Mouse (Mus musculus): ENCODE measurements around the gene Zbtb46. TPM values are rescaled to one million over a fixed set of nuclear protein-coding genes. Genes with fewer than 3 reads are reported as not detected.

The Zbtb46 gene
- polyA plus RNA-seq, 1 experiment = 9.7 TPM

DNA sequence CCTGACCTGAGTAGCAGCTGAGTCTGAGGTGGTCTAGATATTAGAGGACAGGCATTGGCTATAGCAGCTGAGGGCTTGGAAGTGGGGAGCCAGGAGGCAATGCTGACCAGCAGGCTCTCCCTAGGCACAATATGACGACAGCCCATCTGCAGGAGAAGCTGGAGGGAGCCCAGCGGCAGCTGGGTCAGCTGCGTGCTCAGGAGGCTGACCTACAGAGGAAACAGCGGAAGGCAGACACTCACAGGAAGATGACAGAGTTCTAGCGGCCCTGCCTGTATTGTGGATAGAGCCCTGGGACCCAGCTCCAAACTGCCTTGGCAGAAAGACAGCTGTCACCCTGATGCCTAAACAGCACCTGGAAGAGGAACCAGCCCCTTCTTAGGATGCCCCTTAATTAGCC lies 79.0 kb downstream of the Zbtb46 start:
- TF ChIP-seq POLR2A (IDR thresholded peaks at IDR 0.05; ENCODE audit: borderline replicate concordance, control insufficient read depth, low read depth, low read length) (no peak), CTCF (IDR thresholded peaks at IDR 0.05; ENCODE audit: control insufficient read depth, insufficient read depth, low read length) (no peak)
- Histone ChIP-seq H3K4me1 (ENCODE audit: control insufficient read depth, insufficient read depth, low read length) (no peaks in the 10 kb centered on the region; the same call in 1 of the 2 replicates), H3K27ac (ENCODE audit: control insufficient read depth, insufficient read depth, low read depth, low read length, poor library complexity) (no peak overlapping the region), H3K4me3 (replicated peaks; ENCODE audit: control insufficient read depth, low read depth, low read length) (no peak overlapping the region)
- 91% methylated on average over 5 of the region's 5 CpGs for WGBS

DNA sequence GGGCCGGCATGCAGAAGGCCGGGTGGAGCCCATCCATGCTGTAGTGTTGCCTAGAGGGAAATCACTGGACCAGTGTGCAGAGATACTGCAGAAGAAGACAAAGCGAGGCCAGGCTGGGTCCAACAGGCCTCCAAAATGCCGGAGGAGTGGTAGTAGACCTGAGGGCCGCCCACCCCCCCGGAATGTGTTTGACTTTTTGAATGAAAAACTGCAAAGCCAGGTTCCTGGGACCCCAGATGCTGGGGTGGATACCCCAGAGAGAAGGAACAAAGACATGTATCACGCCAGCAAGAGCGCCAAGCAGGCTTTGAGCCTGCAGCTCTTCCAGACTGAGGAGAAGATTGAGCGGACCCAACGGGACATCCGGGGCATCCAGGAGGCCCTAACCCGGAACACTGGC lies 79.4 kb downstream of the Zbtb46 start, which contains the start of gene Lime1:
Gene Lime1 (plus strand): TSS at position 301 of the 400 bp plus-strand sequence.
- no peak for TF ChIP-seq CTCF (IDR thresholded peaks at IDR 0.05; ENCODE audit: control insufficient read depth, insufficient read depth, low read length)
- no peak for TF ChIP-seq POLR2A (IDR thresholded peaks at IDR 0.05; ENCODE audit: borderline replicate concordance, control insufficient read depth, low read depth, low read length)
- no peak within 1 kb of the TSS for H3K4me3 ChIP-seq (replicated peaks; ENCODE audit: control insufficient read depth, low read depth, low read length)
- no peak within 1 kb of the TSS for H3K27ac ChIP-seq (ENCODE audit: control insufficient read depth, insufficient read depth, low read depth, low read length, poor library complexity)
- no peaks in the 10 kb centered on the region; the same call in 1 of the 2 replicates for H3K4me1 ChIP-seq (ENCODE audit: control insufficient read depth, insufficient read depth, low read length)
- WGBS = 93% methylated on average over 12 of the region's 12 CpGs

DNA sequence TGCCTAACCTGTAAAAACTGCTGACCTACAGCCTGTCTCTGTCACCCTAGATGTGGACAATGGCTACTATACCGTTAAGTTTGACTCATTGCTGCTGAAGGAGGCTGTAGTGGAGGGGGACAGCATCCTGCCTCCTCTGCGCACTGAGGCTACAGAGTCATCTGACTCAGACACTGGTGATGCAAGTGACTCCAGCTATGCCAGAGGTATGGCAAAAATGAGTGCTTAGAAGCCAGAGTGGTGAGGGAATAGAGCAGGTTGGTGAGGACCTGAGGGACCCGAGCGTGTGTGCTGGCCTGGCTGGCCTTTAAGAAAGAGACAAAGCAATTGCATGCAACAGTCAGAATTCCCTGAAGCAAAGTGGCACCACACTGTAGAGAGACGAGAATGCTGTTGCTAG lies 80.5 kb downstream of the Zbtb46 start:
- H3K27ac ChIP-seq (ENCODE audit: control insufficient read depth, insufficient read depth, low read depth, low read length, poor library complexity) = no peak overlapping the region
- 87% methylated on average over 5 of the region's 5 CpGs for WGBS
- H3K4me3 ChIP-seq (replicated peaks; ENCODE audit: control insufficient read depth, low read depth, low read length) = no peak overlapping the region
- no peaks in the 10 kb centered on the region; the same call in 1 of the 2 replicates for H3K4me1 ChIP-seq (ENCODE audit: control insufficient read depth, insufficient read depth, low read length)
- TF ChIP-seq POLR2A (IDR thresholded peaks at IDR 0.05; ENCODE audit: borderline replicate concordance, control insufficient read depth, low read depth, low read length) (no peak), CTCF (IDR thresholded peaks at IDR 0.05; ENCODE audit: control insufficient read depth, insufficient read depth, low read length) (no peak)

DNA sequence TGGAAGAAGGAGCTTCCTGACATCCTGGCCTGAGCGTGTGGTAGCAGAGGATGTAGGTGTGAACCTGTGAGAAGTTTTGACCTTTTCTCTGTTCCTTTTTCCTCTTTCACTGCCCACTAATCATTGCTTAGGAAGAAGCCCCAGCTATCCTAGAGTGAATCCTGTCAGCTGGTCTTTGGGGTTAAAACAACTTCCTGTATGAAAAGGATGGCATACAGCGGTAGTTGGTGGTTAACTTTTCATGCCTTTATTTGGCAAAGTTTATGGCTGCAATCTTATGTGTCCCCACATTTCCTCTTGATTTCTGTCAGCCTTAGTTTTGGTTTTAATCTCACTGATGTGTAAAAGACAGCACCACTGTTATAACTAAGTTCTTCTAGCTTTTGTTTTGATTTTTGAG lies 82.0 kb downstream of the Zbtb46 start:
- whole genome bisulfite sequencing = 0% methylated on average over 2 of the region's 2 CpGs
- H3K4me1 ChIP-seq (ENCODE audit: control insufficient read depth, insufficient read depth, low read length) = no peaks in the 10 kb centered on the region; the same call in 1 of the 2 replicates
- no peak overlapping the region for H3K4me3 ChIP-seq (replicated peaks; ENCODE audit: control insufficient read depth, low read depth, low read length)
- peak overlapping the region; percentile 45; the same call in 1 of the 2 replicates for H3K27ac ChIP-seq (ENCODE audit: control insufficient read depth, insufficient read depth, low read depth, low read length, poor library complexity)
- TF ChIP-seq POLR2A (IDR thresholded peaks at IDR 0.05; ENCODE audit: borderline replicate concordance, control insufficient read depth, low read depth, low read length) (no peak), CTCF (IDR thresholded peaks at IDR 0.05; ENCODE audit: control insufficient read depth, insufficient read depth, low read length) (no peak)

DNA sequence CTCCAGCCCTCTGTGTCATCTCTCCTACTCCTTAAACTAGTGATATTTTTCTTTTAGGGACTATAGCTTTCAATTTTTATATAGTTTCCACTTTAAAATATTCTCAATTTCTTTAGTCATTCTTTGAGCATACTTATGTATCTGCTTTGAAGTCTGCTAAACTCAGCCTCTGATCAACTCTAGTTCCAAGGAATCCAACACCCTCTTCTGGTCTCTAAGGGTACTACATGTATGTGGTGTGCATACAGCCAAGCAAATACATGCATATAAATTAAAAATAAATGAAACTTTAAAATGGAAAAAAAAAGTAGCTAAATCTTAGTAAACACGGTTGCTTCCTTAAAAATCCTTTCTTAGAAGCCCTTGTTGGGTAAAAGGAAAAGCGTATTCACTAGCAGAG lies 83.4 kb downstream of the Zbtb46 start:
- 79% methylated on average over 2 of the region's 2 CpGs for WGBS
- Histone ChIP-seq H3K4me1 (ENCODE audit: control insufficient read depth, insufficient read depth, low read length) (no peaks in the 10 kb centered on the region; the same call in 1 of the 2 replicates), H3K27ac (ENCODE audit: control insufficient read depth, insufficient read depth, low read depth, low read length, poor library complexity) (no peak overlapping the region), H3K4me3 (replicated peaks; ENCODE audit: control insufficient read depth, low read depth, low read length) (no peak overlapping the region)
- TF ChIP-seq POLR2A (IDR thresholded peaks at IDR 0.05; ENCODE audit: borderline replicate concordance, control insufficient read depth, low read depth, low read length) = no peak

DNA sequence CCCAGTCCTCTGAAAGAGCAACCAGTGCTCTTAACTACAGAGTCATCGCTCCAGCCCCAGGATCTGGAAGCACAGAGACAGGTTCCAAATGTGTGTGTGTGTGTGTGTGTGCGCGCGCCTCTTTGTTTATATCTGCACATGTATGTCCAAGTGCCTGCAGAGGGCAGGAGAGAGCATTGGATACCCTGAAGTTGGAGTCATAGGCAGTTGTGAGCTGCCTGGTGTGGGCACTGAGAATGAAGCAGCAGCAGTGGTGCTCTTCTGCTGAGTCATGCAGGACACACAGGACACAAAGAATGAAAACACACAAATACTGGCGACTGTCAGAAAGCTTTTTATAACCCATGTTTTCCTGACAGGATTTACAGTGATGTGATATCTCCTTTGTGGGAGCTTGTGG lies 89.2 kb downstream of the Zbtb46 start:
- Histone ChIP-seq H3K4me3 (replicated peaks; ENCODE audit: control insufficient read depth, low read depth, low read length) (no peak overlapping the region), H3K4me1 (ENCODE audit: control insufficient read depth, insufficient read depth, low read length) (no peaks in the 10 kb centered on the region; the same call in 1 of the 2 replicates), H3K27ac (ENCODE audit: control insufficient read depth, insufficient read depth, low read depth, low read length, poor library complexity) (no peak overlapping the region)
- no peak for TF ChIP-seq POLR2A (IDR thresholded peaks at IDR 0.05; ENCODE audit: borderline replicate concordance, control insufficient read depth, low read depth, low read length)
- TF ChIP-seq CTCF (IDR thresholded peaks at IDR 0.05; ENCODE audit: control insufficient read depth, insufficient read depth, low read length) = no peak
- 87% methylated on average over 5 of the region's 5 CpGs for WGBS

DNA sequence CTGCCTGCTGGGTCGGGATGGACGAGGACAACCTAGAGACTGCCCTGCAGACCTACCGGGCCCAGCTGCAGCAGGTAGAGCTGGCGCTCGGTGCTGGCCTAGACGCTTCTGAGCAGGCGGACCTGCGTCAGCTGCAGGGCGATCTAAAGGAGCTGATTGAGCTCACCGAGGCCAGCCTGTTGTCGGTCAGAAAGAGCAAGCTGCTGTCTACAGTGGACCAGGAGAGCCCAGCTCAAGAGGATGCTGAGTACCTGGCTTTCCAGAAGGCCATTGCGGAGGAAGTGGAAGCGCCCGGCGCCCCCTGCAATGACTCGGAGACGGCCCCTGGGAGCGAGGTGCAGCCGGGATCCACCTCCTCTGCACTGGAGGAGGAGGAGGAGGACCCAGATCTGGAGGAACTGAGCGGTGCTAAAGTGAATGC lies 93.6 kb downstream of the Zbtb46 start:
- Histone ChIP-seq H3K27ac (ENCODE audit: control insufficient read depth, insufficient read depth, low read depth, low read length, poor library complexity) (peak overlapping the region; percentile 89), H3K4me1 (ENCODE audit: control insufficient read depth, insufficient read depth, low read length) (no peaks in the 10 kb centered on the region; the same call in 1 of the 2 replicates), H3K4me3 (replicated peaks; ENCODE audit: control insufficient read depth, low read depth, low read length) (peak overlapping the region; percentile 90)
- WGBS = under 1% methylated on average over 20 of the region's 20 CpGs
- TF ChIP-seq POLR2A (IDR thresholded peaks at IDR 0.05; ENCODE audit: borderline replicate concordance, control insufficient read depth, low read depth, low read length) (no peak), CTCF (IDR thresholded peaks at IDR 0.05; ENCODE audit: control insufficient read depth, insufficient read depth, low read length) (no peak; the same call in 1 of the 2 replicates)

DNA sequence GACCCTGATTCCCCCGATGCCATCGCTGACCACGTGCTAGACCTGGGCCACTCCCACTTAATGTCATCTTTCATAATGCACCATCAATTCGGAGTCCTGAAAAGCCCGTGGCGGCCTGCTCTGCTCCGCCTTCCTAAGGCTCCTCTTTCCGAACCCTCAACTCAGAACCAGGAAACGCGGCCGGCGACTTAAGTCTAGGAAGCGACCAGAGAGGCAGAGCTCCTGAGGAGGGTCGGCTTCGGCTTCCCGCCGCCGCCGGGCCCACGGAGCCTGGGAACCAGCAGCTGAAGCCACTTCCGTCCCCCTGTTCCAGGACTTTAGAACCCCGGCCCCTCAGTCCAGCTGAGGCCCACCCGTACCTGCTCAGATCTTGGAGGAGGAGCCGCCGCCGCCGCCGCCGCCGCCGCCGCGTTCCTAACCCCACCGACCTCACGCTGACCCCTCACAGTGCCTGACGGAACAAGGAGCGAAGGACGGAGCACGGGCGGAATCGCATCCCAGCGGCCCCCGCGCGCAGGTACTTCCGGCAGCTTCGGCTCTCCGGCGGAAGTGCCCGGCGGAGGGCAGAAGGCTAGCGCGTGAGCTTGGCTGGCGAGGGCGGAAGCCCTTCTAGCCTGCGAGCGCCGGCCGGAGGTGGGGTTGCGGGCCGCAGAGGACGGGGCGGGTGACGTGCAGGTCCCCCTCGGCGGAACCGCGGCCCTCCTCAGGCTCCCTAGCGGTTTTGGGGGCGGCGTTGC lies 94.2 kb downstream of the Zbtb46 start, which contains the start of the genes Zgpat and Arfrp1:
Gene Zgpat (plus strand): TSS at position 69 of the 737 bp plus-strand sequence.
Gene Arfrp1 (minus strand): TSS at position 545 of the 737 bp plus-strand sequence.
- WGBS = under 1% methylated on average over 71 of the region's 71 CpGs
- Histone ChIP-seq H3K4me1 (ENCODE audit: control insufficient read depth, insufficient read depth, low read length) (no peaks in the 10 kb centered on the region; the same call in 1 of the 2 replicates), H3K4me3 (replicated peaks; ENCODE audit: control insufficient read depth, low read depth, low read length) (peak within 1 kb of the TSS; percentile 90), H3K27ac (ENCODE audit: control insufficient read depth, insufficient read depth, low read depth, low read length, poor library complexity) (peak within 1 kb of the TSS; percentile 89)
- peak; percentile 65; the same call in 1 of the 2 replicates for TF ChIP-seq POLR2A (IDR thresholded peaks at IDR 0.05; ENCODE audit: borderline replicate concordance, control insufficient read depth, low read depth, low read length)
- no peak for TF ChIP-seq CTCF (IDR thresholded peaks at IDR 0.05; ENCODE audit: control insufficient read depth, insufficient read depth, low read length)

Data from bone marrow, adult 2 months (tissue).